17 mouse cellular contexts compared by ENCODE assay signal in genomic region chr9:59230161-59230560, GRCm38 (mm10).
A peak's percentile ranks its signal among the peaks of the same experiment; 100 is the strongest.
DNase-seq lines count a peak whose midpoint lies in the region; ATAC-seq and TF ChIP-seq lines count a peak whose summit lies in the region.
"Had no signal": no experiment of that assay in that cellular context is flagged by ENCODE, and none has a peak within 500 bp of the region (broad histone marks: within the 10 kb centered on the region; RNA-seq: fewer than 3 reads in every experiment).

No protein-coding gene starts in this region.

- intact Hi-C loops in gastrocnemius, postnatal 36 days (cut with DNase I): no loop called here

- H3K27me3 ChIP-seq in hindbrain, postnatal 0 days (ENCODE audit: insufficient read depth, low read length): no peaks in the 10 kb centered on the region
- H3K27me3 ChIP-seq in hindbrain, embryonic 11.5 days (ENCODE audit: control insufficient read depth, insufficient read depth, low read length): no peaks in the 10 kb centered on the region
- H3K27me3 ChIP-seq in kidney, embryonic 14.5 days (ENCODE audit: control insufficient read depth, insufficient read depth, low read length): no peaks in the 10 kb centered on the region
- H3K27me3 ChIP-seq: embryonic facial prominence, embryonic 12.5 days; forebrain, embryonic 15.5 days; limb, embryonic 15.5 days had no signal

- H3K9me3 ChIP-seq in hindbrain, postnatal 0 days (ENCODE audit: low read length): no peaks in the 10 kb centered on the region
- H3K9me3 ChIP-seq in hindbrain, embryonic 11.5 days (ENCODE audit: control insufficient read depth, low read length): no peaks in the 10 kb centered on the region
- 0 out of 2 replicates have a peak, but pooled peaks cover 4% of the 10 kb centered on the region for H3K9me3 ChIP-seq in kidney, embryonic 14.5 days (ENCODE audit: control insufficient read depth, low read length)
- H3K9me3 ChIP-seq: embryonic facial prominence, embryonic 12.5 days; forebrain, embryonic 15.5 days; limb, embryonic 15.5 days had no signal

- ATAC-seq in hindbrain, postnatal 0 days: no peak
- no peak for ATAC-seq in hindbrain, embryonic 11.5 days (ENCODE audit: low FRiP score)
- ATAC-seq in kidney, embryonic 14.5 days (ENCODE audit: low FRiP score, low TSS enrichment): no peak
- ATAC-seq: forebrain, embryonic 15.5 days; liver, postnatal 0 days had no signal

- H3K9ac ChIP-seq in hindbrain, postnatal 0 days (replicated peaks; ENCODE audit: low read length): no peak overlapping the region
- no peak overlapping the region for H3K9ac ChIP-seq in hindbrain, embryonic 11.5 days (ENCODE audit: low read depth, low read length)
- no peak overlapping the region for H3K9ac ChIP-seq in kidney, embryonic 14.5 days (ENCODE audit: low read depth, low read length)
- H3K9ac ChIP-seq: embryonic facial prominence, embryonic 12.5 days; forebrain, embryonic 15.5 days; limb, embryonic 15.5 days; liver, postnatal 0 days had no signal

- H3K27ac ChIP-seq in hindbrain, postnatal 0 days: no peak overlapping the region
- no peak overlapping the region for H3K27ac ChIP-seq in hindbrain, embryonic 11.5 days (ENCODE audit: low read depth, low read length)
- H3K27ac ChIP-seq in kidney, embryonic 14.5 days (ENCODE audit: low read depth, low read length): no peak overlapping the region
- H3K27ac ChIP-seq: embryonic facial prominence, embryonic 12.5 days; forebrain, embryonic 15.5 days; gastrocnemius, adult 2 months; limb, embryonic 15.5 days had no signal

- 73% methylated on average over 5 of the region's 5 CpGs for WGBS in hindbrain, postnatal 0 days
- WGBS in hindbrain, embryonic 11.5 days: 93% methylated on average over 5 of the region's 5 CpGs
- 91% methylated on average over 5 of the region's 5 CpGs for WGBS in kidney, embryonic 14.5 days

- H3K4me1 ChIP-seq in hindbrain, postnatal 0 days (ENCODE audit: insufficient read depth, low read length): no peaks in the 10 kb centered on the region; the same call in 1 of the 2 replicates
- no peaks in the 10 kb centered on the region for H3K4me1 ChIP-seq in hindbrain, embryonic 11.5 days (replicated peaks; ENCODE audit: control insufficient read depth, insufficient read depth, low read length)
- H3K4me1 ChIP-seq in kidney, embryonic 14.5 days (ENCODE audit: control insufficient read depth, insufficient read depth, low read length): no peaks in the 10 kb centered on the region
- H3K4me1 ChIP-seq: embryonic facial prominence, embryonic 12.5 days had no signal

- H3K4me3 ChIP-seq in hindbrain, postnatal 0 days (ENCODE audit: low read length): no peak overlapping the region
- H3K4me3 ChIP-seq in hindbrain, embryonic 11.5 days (ENCODE audit: low read depth, low read length): no peak overlapping the region
- no peak overlapping the region for H3K4me3 ChIP-seq in kidney, embryonic 14.5 days (ENCODE audit: low read length)
- H3K4me3 ChIP-seq: embryonic facial prominence, embryonic 12.5 days; forebrain, embryonic 15.5 days; gastrocnemius, adult 2 months; limb, embryonic 15.5 days had no signal

- H3K4me2 ChIP-seq in hindbrain, postnatal 0 days (ENCODE audit: low read depth, low read length): no peak overlapping the region
- no peak overlapping the region for H3K4me2 ChIP-seq in hindbrain, embryonic 11.5 days (replicated peaks; ENCODE audit: low read depth, low read length)
- H3K4me2 ChIP-seq in kidney, embryonic 14.5 days (replicated peaks; ENCODE audit: low read depth, low read length): no peak overlapping the region
- H3K4me2 ChIP-seq: embryonic facial prominence, embryonic 12.5 days; forebrain, embryonic 15.5 days; limb, embryonic 15.5 days had no signal

- TF ChIP-seq CTCF in hindbrain, postnatal 0 days (IDR thresholded peaks at IDR 0.05; ENCODE audit: low read depth): no peak

- peak; percentile 45 for DNase-seq in gastrocnemius, adult 18-20 months (ENCODE audit: low spot score)
- DNase-seq in gastrocnemius, postnatal 36 days: no peak
- peak; percentile 34 for DNase-seq in hindbrain, postnatal 0 days (ENCODE audit: low spot score)
- DNase-seq in hindbrain, embryonic 11.5 days (ENCODE audit: low spot score): no peak
- DNase-seq in adipocyte (ENCODE audit: low spot score): peak; percentile 24
- DNase-seq in lung, postnatal 14 days: peak; percentile 28
- DNase-seq: adrenal gland, adult 8-10 months; cerebellum, adult 11-12 months; gastrocnemius, adult 2 months; kidney, adult 2 months; kidney, postnatal 36 days; liver, postnatal 0 days; right cerebral cortex, postnatal 14 days had no signal

- H3K36me3 ChIP-seq in hindbrain, postnatal 0 days (ENCODE audit: insufficient read depth, low read length): no peaks in the 10 kb centered on the region
- H3K36me3 ChIP-seq in hindbrain, embryonic 11.5 days (ENCODE audit: control insufficient read depth, insufficient read depth, low read length): no peaks in the 10 kb centered on the region
- no peaks in the 10 kb centered on the region for H3K36me3 ChIP-seq in kidney, embryonic 14.5 days (ENCODE audit: control insufficient read depth, insufficient read depth, low read length)
- H3K36me3 ChIP-seq: embryonic facial prominence, embryonic 12.5 days; forebrain, embryonic 15.5 days; limb, embryonic 15.5 days had no signal

Comparison
In these comparisons a context has a peak if more than half of its experiments do, and no peak if none do; other contexts are left out.
1. DNase-seq: peak in gastrocnemius, adult 18-20 months (single experiment), hindbrain, postnatal 0 days (single experiment), adipocyte (single experiment) and lung, postnatal 14 days (single experiment); none in gastrocnemius, postnatal 36 days (0 of 2) and hindbrain, embryonic 11.5 days (single experiment).